Mouse (Mus musculus): ENCODE data around the gene Cldn10.

DNA sequence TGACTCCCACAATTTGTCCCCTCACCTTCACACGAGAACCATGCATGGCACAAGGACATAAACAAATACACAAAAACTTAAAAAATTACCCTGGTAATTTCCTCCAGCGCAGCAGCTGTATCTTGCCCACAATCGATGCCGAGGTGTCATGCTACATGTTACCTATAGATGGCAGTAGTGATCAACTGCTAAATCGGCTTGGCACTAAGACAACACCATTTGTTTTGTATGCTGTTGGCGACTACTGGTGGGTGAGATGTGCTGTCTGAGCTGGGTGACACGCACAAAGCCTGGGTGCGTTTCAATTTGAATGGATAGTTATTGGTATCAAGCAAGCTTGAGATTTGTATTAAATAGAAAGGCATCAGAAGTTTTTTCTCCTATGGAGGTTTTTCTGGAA lies 32.4 kb downstream of the Cldn10 start:
- TF ChIP-seq POLR2A (IDR thresholded peaks at IDR 0.05; ENCODE audit: extremely low read depth, insufficient read depth, low read length) (no peak), CTCF (IDR thresholded peaks at IDR 0.05; ENCODE audit: extremely low read depth, insufficient read depth, low read length) (peak; percentile 99)

Data from cortical plate, adult 2 months (tissue).